Mouse (Mus musculus) layer of hippocampus, postnatal 25 days (tissue): ENCODE measurements around the gene Klra2. TPM values are rescaled to one million over a fixed set of nuclear protein-coding genes. Genes with fewer than 3 reads are reported as not detected.
A peak's percentile ranks its signal among the peaks of the same experiment; 100 is the strongest.
"Not testable (repeated sequence)": the region's sequence is repeated elsewhere in the genome, so short reads cannot be mapped to it uniquely, and the experiment has no call there.

Experiments used
- DNase-seq, 2 experiments: peaks; one replicate each; pipeline ENCODE4 v3.0.0; 2022; ENCODE audit warnings: mixed read lengths in 2 of 2, low spot score in 1 of 2; ENCODE audit errors: extremely low spot score in 1 of 2
- total RNA-seq, 2 experiments: library from RNA; stranded (reverse); gene quantifications; 2 replicates each; pipeline ENCODE4 v1.2.3; 2021

Gene Klra2
- under 1 TPM; 0.20 to 0.33 TPM for total RNA-seq

GRCm38 (mm10) chr6:131247206-131247605 lies at the start of gene Klra2:
TSS of gene Klra2 (minus strand) at chr6:131247362.
- no peak for DNase-seq

- DNase-seq, result no peak
Measured at GRCm38 (mm10) chr6:131294435-131295112, 47.4 kb upstream of the Klra2 start.

- no peak for DNase-seq
Measured at GRCm38 (mm10) chr6:131293916-131294315, 46.8 kb upstream of the Klra2 start.

GRCm38 (mm10) chr6:131292991-131293788 lies 46.0 kb upstream of the Klra2 start, which contains the start of gene Magohb:
TSS of gene Magohb (minus strand) at chr6:131293244.
- peak; percentile 92 to 97 for DNase-seq

- DNase-seq, result peak in 1 of 2 experiments; percentile 33
Measured at GRCm38 (mm10) chr6:131292276-131292990, 45.3 kb upstream of the Klra2 start.

- no peak for DNase-seq
Measured at GRCm38 (mm10) chr6:131290430-131290829, 43.3 kb upstream of the Klra2 start.

- DNase-seq, result not testable (repeated sequence)
Measured at GRCm38 (mm10) chr6:131278160-131278559, 31.0 kb upstream of the Klra2 start.

GRCm38 (mm10) chr6:131276659-131277058 lies 29.5 kb upstream of the Klra2 start:
- no peak for DNase-seq

GRCm38 (mm10) chr6:131272311-131272710 lies 25.1 kb upstream of the Klra2 start:
- no peak for DNase-seq

- DNase-seq, result no peak
Measured at GRCm38 (mm10) chr6:131270312-131270711, 23.1 kb upstream of the Klra2 start.

- DNase-seq, result no peak
Measured at GRCm38 (mm10) chr6:131269599-131269998, 22.4 kb upstream of the Klra2 start.

GRCm38 (mm10) chr6:131264175-131264574 lies 17.0 kb upstream of the Klra2 start:
- no peak for DNase-seq

- DNase-seq, result no peak
Measured at GRCm38 (mm10) chr6:131262778-131263177, 15.6 kb upstream of the Klra2 start.

GRCm38 (mm10) chr6:131262009-131262408 lies 14.8 kb upstream of the Klra2 start:
- no peak for DNase-seq

- no peak for DNase-seq
Measured at GRCm38 (mm10) chr6:131245081-131245480, 2.1 kb downstream of the Klra2 start.

Other genes with a start within 250 kb of the Klra2 start
- gene Magohb, start 45.9 kb upstream of the Klra2 start, total RNA-seq, result 10 to 100 TPM; 10.8 to 11.7 TPM
- 1 to 10 TPM in 1 of 2 experiments, under 1 TPM in 1; 0.59 to 1.5 TPM for gene Styk1, start 106.2 kb upstream of the Klra2 start, total RNA-seq
- gene Ybx3, start 141.1 kb upstream of the Klra2 start, total RNA-seq, result 10 to 100 TPM; 45.9 to 48.5 TPM
- not detected for gene 5430401F13Rik, start 239.0 kb upstream of the Klra2 start, total RNA-seq
- gene Gm6619, start 239.0 kb upstream of the Klra2 start, total RNA-seq, result not detected